Comparison of ENCODE assay signal across 15 mouse cellular contexts in genomic region chr15:50053468-50053867, GRCm38 (mm10).
DNase-seq lines count a peak whose midpoint lies in the region; ATAC-seq and TF ChIP-seq lines count a peak whose summit lies in the region.
"Had no signal": no experiment of that assay in that cellular context is flagged by ENCODE, and none has a peak within 500 bp of the region (broad histone marks: within the 10 kb centered on the region; RNA-seq: fewer than 3 reads in every experiment).

No protein-coding gene starts in this region.

- no peak for TF ChIP-seq CTCF in lung, embryonic 14.5 days (IDR thresholded peaks at IDR 0.05; ENCODE audit: low read depth)

- no peaks in the 10 kb centered on the region for H3K9me3 ChIP-seq in lung, embryonic 14.5 days (ENCODE audit: low read depth, low read length)
- no peaks in the 10 kb centered on the region for H3K9me3 ChIP-seq in forebrain, embryonic 16.5 days (ENCODE audit: control insufficient read depth, low read length)
- H3K9me3 ChIP-seq: hindbrain, embryonic 13.5 days; liver, embryonic 15.5 days had no signal

- no peaks in the 10 kb centered on the region for H3K4me1 ChIP-seq in lung, embryonic 14.5 days (ENCODE audit: insufficient read depth)
- 0 out of 2 replicates have a peak, but pooled peaks cover 3% of the 10 kb centered on the region for H3K4me1 ChIP-seq in forebrain, embryonic 16.5 days (replicated peaks; ENCODE audit: control insufficient read depth, insufficient read depth, low read length)
- H3K4me1 ChIP-seq: hindbrain, embryonic 13.5 days; liver, embryonic 15.5 days had no signal

- H3K4me2 ChIP-seq in lung, embryonic 14.5 days, result no peak overlapping the region
- H3K4me2 ChIP-seq in forebrain, embryonic 16.5 days (ENCODE audit: low read length), result no peak overlapping the region
- H3K4me2 ChIP-seq: hindbrain, embryonic 13.5 days; liver, embryonic 15.5 days had no signal

- no peak overlapping the region for H3K9ac ChIP-seq in lung, embryonic 14.5 days
- no peak overlapping the region for H3K9ac ChIP-seq in forebrain, embryonic 16.5 days (replicated peaks; ENCODE audit: low read depth, low read length)
- H3K9ac ChIP-seq: hindbrain, embryonic 13.5 days; liver, embryonic 15.5 days had no signal

- no peak overlapping the region for H3K4me3 ChIP-seq in lung, embryonic 14.5 days (ENCODE audit: low read depth, low read length)
- H3K4me3 ChIP-seq in forebrain, embryonic 16.5 days (replicated peaks; ENCODE audit: low read length), result no peak overlapping the region
- H3K4me3 ChIP-seq: hindbrain, embryonic 13.5 days; liver, embryonic 15.5 days had no signal

- 73% methylated on average over 2 of the region's 2 CpGs for WGBS in lung, embryonic 14.5 days
- WGBS in forebrain, embryonic 16.5 days, result 72% methylated on average over 2 of the region's 2 CpGs

- H3K36me3 ChIP-seq in lung, embryonic 14.5 days (ENCODE audit: insufficient read depth), result no peaks in the 10 kb centered on the region
- no peaks in the 10 kb centered on the region for H3K36me3 ChIP-seq in forebrain, embryonic 16.5 days (ENCODE audit: control insufficient read depth, insufficient read depth)
- H3K36me3 ChIP-seq: hindbrain, embryonic 13.5 days; liver, embryonic 15.5 days had no signal

- DNase-seq in embryo, embryonic 11 days, result peak; percentile 2
- no peak for DNase-seq in embryo, embryonic 10 days (ENCODE audit: low spot score)
- DNase-seq in lung, embryonic 14.5 days, result peak; percentile 28
- DNase-seq in lung, postnatal 14 days, result no peak
- DNase-seq in right cerebral cortex, postnatal 10 days (ENCODE audit: low spot score in 2 of 2), result peak; percentile 21 to 49
- no peak for DNase-seq in kidney, adult 9 months
- no peak for DNase-seq in layer of hippocampus, postnatal 14 days (ENCODE audit: low spot score in 2 of 2)
- DNase-seq: cerebellum, adult 9-10 months; kidney, adult 2 months; kidney, postnatal 4 days; lung, postnatal 36 days; midbrain, embryonic 14.5 days had no signal

- H3K27ac ChIP-seq in lung, embryonic 14.5 days (ENCODE audit: low read depth), result no peak overlapping the region
- H3K27ac ChIP-seq in forebrain, embryonic 16.5 days (ENCODE audit: low read length), result no peak overlapping the region
- H3K27ac ChIP-seq: hindbrain, embryonic 13.5 days; liver, embryonic 15.5 days had no signal

- no peaks in the 10 kb centered on the region for H3K27me3 ChIP-seq in lung, embryonic 14.5 days (ENCODE audit: insufficient read depth, low read length)
- no peaks in the 10 kb centered on the region for H3K27me3 ChIP-seq in forebrain, embryonic 16.5 days (replicated peaks; ENCODE audit: control insufficient read depth, insufficient read depth, low read length)
- H3K27me3 ChIP-seq: hindbrain, embryonic 13.5 days; liver, embryonic 15.5 days had no signal

- ATAC-seq in lung, embryonic 14.5 days (ENCODE audit: insufficient read depth), result no peak
- ATAC-seq in forebrain, embryonic 16.5 days, result peak; percentile 89

Comparison
In these comparisons a context has a peak if more than half of its experiments do, and no peak if none do; other contexts are left out.
1. DNase-seq: peak in embryo, embryonic 11 days (single experiment), lung, embryonic 14.5 days (single experiment) and right cerebral cortex, postnatal 10 days (2 of 2); none in embryo, embryonic 10 days (single experiment), lung, postnatal 14 days (single experiment), kidney, adult 9 months (single experiment) and layer of hippocampus, postnatal 14 days (0 of 2).